Mouse (Mus musculus) bone marrow, adult 2 months (tissue): Measurements from ENCODE around the gene Gabbr2. TPM values are rescaled to one million over a fixed set of nuclear protein-coding genes. Genes with fewer than 3 reads are reported as not detected.

Experiments used
- H3K27ac ChIP-seq: fragments of 200-500 bp; 2 replicates; pipeline ENCODE4 v1.5.1; 2012; ENCODE audit warnings: low read depth, mild to moderate bottlenecking, control low read depth, inconsistent platforms, low read length; ENCODE audit not compliant: control insufficient read depth, poor library complexity, insufficient read depth
- H3K4me1 ChIP-seq: fragments of 200-500 bp; 2 replicates; pipeline ENCODE4 v1.6.1; 2011; ENCODE audit warnings: low read length; ENCODE audit not compliant: control insufficient read depth, insufficient read depth
- H3K4me3 ChIP-seq: fragments of 200-500 bp; replicated peaks from 2 replicates; pipeline ENCODE3; 2011; ENCODE audit warnings: mild to moderate bottlenecking, low read depth, low read length, control low read depth; ENCODE audit not compliant: control insufficient read depth
- CTCF ChIP-seq: fragments of 200-500 bp; IDR thresholded peaks from 2 replicates; pipeline ENCODE4 v1.5.1; 2011; ENCODE audit warnings: low read length, control low read depth; ENCODE audit not compliant: control insufficient read depth, insufficient read depth
- POLR2A ChIP-seq: fragments of 200-500 bp; IDR thresholded peaks from 2 replicates; pipeline ENCODE4 v1.6.1; 2011; ENCODE audit warnings: low read depth, mild to moderate bottlenecking, control low read depth, low read length, borderline replicate concordance; ENCODE audit not compliant: control insufficient read depth
- WGBS: fragments of 180-500 bp; shearing (Covaris S2); methylation state at CpG from one replicate; pipeline ENCODE4 v1.1.7; 2018; 5-methylcytosine and 5-hydroxymethylcytosine counted together
- polyA plus RNA-seq: library from polyadenylated mRNA; stranded (reverse); fragments of >200 nt; gene quantifications from 2 replicates; pipeline ENCODE4 v1.2.4, GENCODE M21; 2011; ENCODE audit warnings: low replicate concordance; ENCODE audit not compliant: missing spikeins, insufficient read depth, insufficient read length

The Gabbr2 gene
- polyA plus RNA-seq, 1 experiment = 1.1 TPM

DNA sequence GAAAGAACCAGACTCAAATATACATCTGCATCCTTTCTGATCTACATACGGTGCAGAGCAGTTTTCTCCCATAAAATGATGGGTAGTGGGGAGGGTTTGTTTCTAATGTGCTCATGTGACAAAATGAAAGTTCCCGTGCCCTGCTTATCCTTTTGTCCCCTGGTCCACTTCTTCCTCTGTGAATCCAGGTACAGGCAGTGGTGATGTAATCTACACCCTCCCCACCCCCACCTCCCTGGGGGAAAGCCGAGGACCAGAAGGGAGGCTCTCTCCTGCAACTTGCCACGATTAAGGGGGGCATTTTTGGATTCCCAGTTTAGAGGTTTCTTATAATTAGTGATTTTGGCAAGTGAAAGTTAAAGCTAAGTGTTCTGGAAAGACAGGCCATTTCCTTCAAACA is 110.4 kb downstream of the Gabbr2 start:
- TF ChIP-seq CTCF (no peak), POLR2A (no peak)
- Histone ChIP-seq H3K4me3 (no peak overlapping the region), H3K27ac (no peak overlapping the region), H3K4me1 (no peaks in the 10 kb centered on the region)
- WGBS = 43% methylated on average over 4 of the region's 4 CpGs

DNA sequence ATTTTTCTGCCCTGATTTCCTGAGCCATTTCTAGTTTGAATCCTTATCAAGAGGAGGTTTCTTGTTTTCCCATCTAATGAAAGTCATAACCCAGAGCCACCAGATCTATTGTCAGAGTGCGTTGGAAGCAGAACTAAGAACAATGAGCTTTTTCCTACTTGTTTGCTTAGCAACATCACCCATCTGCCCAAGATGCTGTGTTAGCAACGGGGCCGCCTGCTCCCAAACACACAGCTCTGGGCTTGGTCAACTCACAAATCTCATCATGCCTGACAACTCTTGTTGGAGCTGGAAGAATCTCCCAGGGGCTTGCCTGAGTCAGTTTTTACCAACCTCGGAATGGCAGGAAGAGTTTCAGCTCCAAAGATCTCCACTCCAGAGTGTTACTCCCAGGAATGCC is 111.7 kb downstream of the Gabbr2 start:
- TF ChIP-seq POLR2A = no peak
- TF ChIP-seq CTCF = no peak
- H3K27ac ChIP-seq = no peak overlapping the region
- 73% methylated on average over 4 of the region's 4 CpGs for WGBS

DNA sequence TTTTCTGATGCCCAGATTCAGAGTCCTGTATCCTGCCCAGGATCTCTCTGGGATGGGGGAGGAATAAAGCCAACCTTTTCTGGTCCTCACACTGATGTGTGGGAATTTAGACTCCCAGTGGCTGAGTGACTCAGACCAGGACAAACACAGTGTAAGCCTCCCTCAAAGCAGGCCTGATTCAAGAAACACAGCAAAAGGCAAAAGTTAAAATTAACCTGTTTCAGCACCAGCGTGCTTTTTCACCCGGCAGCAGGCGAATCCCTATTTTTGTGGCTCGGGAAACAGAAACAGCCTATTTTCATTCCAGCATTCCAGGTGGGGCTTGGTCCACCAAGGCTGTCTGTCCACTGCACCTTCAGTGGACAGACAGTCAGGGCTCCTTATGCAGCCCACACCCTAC is 118.9 kb downstream of the Gabbr2 start:
- Histone ChIP-seq H3K4me1 (no peaks in the 10 kb centered on the region), H3K4me3 (no peak overlapping the region), H3K27ac (no peak overlapping the region)
- 90% methylated on average over 4 of the region's 4 CpGs for WGBS
- no peak for TF ChIP-seq POLR2A
- TF ChIP-seq CTCF = no peak

More for the DNA sequence above, 111.7 kb downstream of the Gabbr2 start:
- Histone ChIP-seq H3K4me1 (no peaks in the 10 kb centered on the region), H3K4me3 (no peak overlapping the region)

DNA sequence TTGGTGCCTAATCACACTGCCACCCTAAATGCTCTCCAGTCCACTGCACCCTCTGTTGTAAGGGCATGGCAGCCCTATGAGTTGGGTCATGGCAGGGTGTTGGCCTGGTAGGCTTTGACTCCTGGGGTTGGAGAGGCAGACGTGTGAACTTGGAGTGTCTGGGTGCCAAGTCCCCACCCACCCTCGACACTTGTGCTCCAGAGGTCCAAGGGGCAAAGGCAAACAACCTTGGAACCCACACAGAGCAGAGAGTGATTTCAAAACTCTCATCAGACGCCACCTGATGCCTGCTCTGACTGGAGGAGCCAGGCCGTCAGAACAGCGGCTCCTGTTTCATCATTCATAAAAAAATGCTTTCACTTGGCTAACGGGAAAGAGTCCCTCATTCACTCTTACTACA is 121.5 kb downstream of the Gabbr2 start:
- no peak overlapping the region for H3K4me3 ChIP-seq
- no peaks in the 10 kb centered on the region for H3K4me1 ChIP-seq
- TF ChIP-seq CTCF (no peak), POLR2A (no peak)
- no peak overlapping the region for H3K27ac ChIP-seq
- 30% methylated on average over 6 of the region's 6 CpGs for WGBS

DNA sequence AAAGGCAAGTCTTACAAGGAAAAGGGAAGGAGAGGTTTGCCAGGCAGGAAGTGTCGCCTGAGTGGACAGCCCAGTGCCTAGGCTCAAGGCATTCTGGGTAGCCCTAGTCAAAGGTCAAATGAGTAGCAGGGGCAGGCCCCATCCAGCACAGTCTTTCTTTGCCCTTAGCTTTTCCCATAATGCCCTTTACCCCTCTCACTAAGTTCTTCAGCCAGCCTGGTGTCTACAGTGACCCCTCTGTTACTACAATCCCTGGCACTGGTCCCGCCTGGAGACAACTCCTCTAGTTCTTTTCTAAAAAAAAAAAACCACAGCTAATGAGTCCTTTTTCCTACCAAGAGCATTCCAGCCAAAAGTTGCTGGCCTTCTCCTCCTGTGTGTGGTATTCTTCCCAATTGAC is 122.3 kb downstream of the Gabbr2 start:
- WGBS = 71% methylated on average over 2 of the region's 2 CpGs
- no peak overlapping the region for H3K27ac ChIP-seq
- H3K4me3 ChIP-seq = no peak overlapping the region
- H3K4me1 ChIP-seq = no peaks in the 10 kb centered on the region
- TF ChIP-seq POLR2A (no peak), CTCF (no peak)

DNA sequence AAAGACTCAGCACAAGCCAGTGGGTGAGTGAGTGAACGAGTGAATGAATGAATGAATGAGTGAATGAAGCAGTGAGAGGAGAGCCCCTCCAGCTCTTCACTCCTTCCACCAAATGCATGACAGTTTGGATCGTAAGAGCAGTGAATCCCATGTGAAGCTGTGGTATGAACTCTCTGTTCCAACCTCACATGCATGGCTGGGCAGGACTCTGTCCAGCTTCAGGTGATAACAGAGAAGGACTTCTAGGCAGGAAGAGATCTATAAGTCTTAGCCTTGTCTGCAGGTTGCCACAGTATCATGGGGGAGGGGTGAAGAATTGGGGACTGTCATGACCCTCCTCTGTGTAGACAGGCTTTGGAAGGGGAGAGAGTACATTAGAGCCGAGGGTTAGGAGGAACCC is 122.8 kb downstream of the Gabbr2 start:
- Histone ChIP-seq H3K27ac (no peak overlapping the region), H3K4me1 (no peaks in the 10 kb centered on the region), H3K4me3 (no peak overlapping the region)
- WGBS = 85% methylated on average over 3 of the region's 3 CpGs
- no peak for TF ChIP-seq CTCF
- no peak for TF ChIP-seq POLR2A

DNA sequence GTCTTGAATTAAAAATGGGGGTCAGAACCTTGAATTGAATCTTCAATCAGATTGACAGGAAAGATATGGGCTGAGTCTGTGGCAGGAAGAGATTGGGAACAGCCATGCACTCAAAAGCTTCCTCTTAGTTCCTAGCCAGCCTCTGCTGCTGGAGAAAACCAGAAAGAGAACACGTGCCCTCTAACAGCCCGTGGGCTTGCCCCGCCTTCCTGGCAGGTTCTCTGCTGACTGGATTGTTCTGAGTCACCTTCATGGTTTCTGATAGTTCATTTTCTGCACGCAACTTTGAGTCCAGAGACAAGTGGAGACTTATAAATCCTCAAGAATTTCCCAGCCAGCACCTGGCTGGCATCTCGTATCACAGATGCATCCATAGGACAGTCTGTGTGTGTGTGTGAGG is 123.5 kb downstream of the Gabbr2 start:
- no peak for TF ChIP-seq POLR2A
- no peak for TF ChIP-seq CTCF
- Histone ChIP-seq H3K4me1 (no peaks in the 10 kb centered on the region), H3K27ac (no peak overlapping the region), H3K4me3 (no peak overlapping the region)
- 5% methylated on average over 5 of the region's 5 CpGs for WGBS

DNA sequence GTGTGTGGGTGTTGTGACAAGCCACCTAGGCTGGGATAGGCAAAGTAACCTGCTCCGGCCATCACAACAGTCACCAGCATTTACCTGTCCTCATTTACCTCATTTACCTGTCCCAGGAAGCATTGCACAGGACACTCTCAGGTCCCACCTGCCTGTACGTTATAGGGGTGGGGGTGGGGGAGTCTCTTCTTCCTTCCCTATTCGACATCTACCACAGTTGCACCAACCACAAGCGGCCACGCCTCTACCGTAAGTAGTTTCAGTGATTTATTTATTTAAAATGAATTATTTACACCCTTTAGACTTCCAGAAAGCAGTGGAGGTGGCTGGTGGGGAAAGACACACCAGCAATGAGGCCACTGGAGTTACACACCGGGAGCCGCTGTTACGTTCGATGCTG is 123.9 kb downstream of the Gabbr2 start:
- H3K27ac ChIP-seq = no peak overlapping the region
- H3K4me1 ChIP-seq = peaks cover 1% of the 10 kb centered on the region; the same call in 1 of the 2 replicates
- no peak for TF ChIP-seq POLR2A
- TF ChIP-seq CTCF = no peak
- no peak overlapping the region for H3K4me3 ChIP-seq
- 3% methylated on average over 10 of the region's 10 CpGs for WGBS

DNA sequence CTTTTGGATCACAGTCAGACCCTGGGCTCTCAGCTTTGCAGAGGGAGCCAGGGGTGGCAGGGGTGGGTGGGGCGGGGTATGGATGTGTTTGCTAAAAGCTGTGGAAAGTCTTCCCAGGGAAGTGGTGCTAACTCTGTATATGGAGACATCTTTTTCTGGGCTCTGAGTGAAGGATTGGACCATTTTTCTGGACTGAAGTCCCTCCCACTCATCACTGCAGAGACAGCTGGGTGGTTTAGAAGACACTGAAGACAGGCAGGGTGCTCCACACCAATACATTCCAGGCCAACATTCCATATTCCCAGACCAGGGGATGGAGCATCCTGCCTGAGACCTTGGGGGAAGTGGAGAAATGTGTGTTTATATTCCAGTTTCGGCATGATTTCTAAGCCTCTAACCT is 125.6 kb downstream of the Gabbr2 start:
- Histone ChIP-seq H3K4me1 (peaks cover 1% of the 10 kb centered on the region; the same call in 1 of the 2 replicates), H3K27ac (no peak overlapping the region), H3K4me3 (no peak overlapping the region)
- 94% methylated on average over 2 of the region's 2 CpGs for WGBS
- TF ChIP-seq POLR2A (no peak), CTCF (no peak)
